Comparison of ENCODE assay signal across 7 mouse cellular contexts in the genomic region with DNA sequence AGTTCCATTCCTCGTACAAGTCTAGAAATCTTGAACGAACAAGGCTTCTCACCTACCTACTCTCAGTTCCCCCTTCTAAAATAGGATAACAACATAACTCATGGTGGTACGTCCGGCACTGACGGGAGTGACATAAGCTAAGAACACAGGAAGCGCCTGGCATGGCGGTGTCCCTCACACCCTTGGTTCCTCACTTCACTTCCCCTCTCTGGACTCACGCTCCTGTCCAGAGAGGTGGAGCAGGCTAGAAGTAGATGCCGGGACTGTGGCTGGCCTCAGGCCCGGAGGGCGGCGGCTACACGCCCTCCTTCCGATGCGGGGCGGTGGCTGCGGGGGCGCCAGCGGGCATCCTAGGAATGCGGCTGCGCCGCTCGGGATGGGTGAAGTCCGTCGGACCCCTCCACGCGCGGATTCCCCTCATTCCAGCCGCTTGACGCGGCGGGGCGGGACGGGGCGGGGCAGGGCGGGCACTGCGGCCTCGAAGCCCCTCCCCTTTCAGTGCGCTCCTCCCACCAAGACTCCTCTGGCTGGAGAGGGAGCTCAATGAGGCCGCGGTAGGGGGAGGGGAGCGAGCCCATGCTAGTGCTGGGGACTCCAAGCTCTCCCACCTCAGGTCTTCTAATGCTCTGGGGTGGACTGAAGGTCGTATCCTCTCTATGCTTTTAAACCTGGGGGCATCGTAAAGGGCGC. TPM values are rescaled to one million over a fixed set of nuclear protein-coding genes. Genes with fewer than 3 reads are reported as not detected.
A peak's percentile ranks its signal among the peaks of the same experiment; 100 is the strongest.
DNase-seq lines count a peak whose midpoint lies in the region; ATAC-seq and TF ChIP-seq lines count a peak whose summit lies in the region.

No protein-coding gene starts in this region.

- no peaks in the 10 kb centered on the region for H3K36me3 ChIP-seq in hindbrain, embryonic 15.5 days
- H3K36me3 ChIP-seq in limb, embryonic 12.5 days: peaks cover 15% of the 10 kb centered on the region
- no peaks in the 10 kb centered on the region for H3K36me3 ChIP-seq in midbrain, embryonic 13.5 days
- H3K36me3 ChIP-seq in spleen, adult 2 months (ENCODE audit: control insufficient read depth, insufficient read depth, low read length): peaks cover 13% of the 10 kb centered on the region

- under 1% methylated on average over 40 of the region's 45 CpGs for WGBS in hindbrain, embryonic 15.5 days
- WGBS in limb, embryonic 12.5 days: 2% methylated on average over 40 of the region's 45 CpGs
- WGBS in midbrain, embryonic 13.5 days: 1% methylated on average over 41 of the region's 45 CpGs
- under 1% methylated on average over 39 of the region's 45 CpGs for WGBS in spleen, adult 2 months

- peaks cover 24% of the 10 kb centered on the region for H3K27me3 ChIP-seq in hindbrain, embryonic 15.5 days
- peaks cover 41% of the 10 kb centered on the region for H3K27me3 ChIP-seq in limb, embryonic 12.5 days
- H3K27me3 ChIP-seq in midbrain, embryonic 13.5 days: peaks cover 59% of the 10 kb centered on the region
- H3K27me3 ChIP-seq in spleen, adult 2 months (ENCODE audit: control insufficient read depth, insufficient read depth, low read length): no peaks in the 10 kb centered on the region

- peak overlapping the region; percentile 94 for H3K4me2 ChIP-seq in hindbrain, embryonic 15.5 days
- H3K4me2 ChIP-seq in limb, embryonic 12.5 days: peak overlapping the region; percentile 89
- H3K4me2 ChIP-seq in midbrain, embryonic 13.5 days (replicated peaks): peak overlapping the region; percentile 75

- H3K4me1 ChIP-seq in hindbrain, embryonic 15.5 days (replicated peaks): peaks cover 52% of the 10 kb centered on the region
- H3K4me1 ChIP-seq in limb, embryonic 12.5 days (replicated peaks): peaks cover 53% of the 10 kb centered on the region
- peaks cover 51% of the 10 kb centered on the region for H3K4me1 ChIP-seq in midbrain, embryonic 13.5 days (replicated peaks)
- H3K4me1 ChIP-seq in spleen, adult 2 months (ENCODE audit: control insufficient read depth, insufficient read depth, insufficient read length): peaks cover 30% of the 10 kb centered on the region

- H3K27ac ChIP-seq in hindbrain, embryonic 15.5 days (replicated peaks): no peak overlapping the region; the same call in 1 of the 2 replicates
- H3K27ac ChIP-seq in limb, embryonic 12.5 days: peak overlapping the region; percentile 53
- H3K27ac ChIP-seq in midbrain, embryonic 13.5 days: no peak overlapping the region
- H3K27ac ChIP-seq in spleen, adult 2 months (ENCODE audit: insufficient read depth, low read length): peak overlapping the region; percentile 99

- no peaks in the 10 kb centered on the region for H3K9me3 ChIP-seq in hindbrain, embryonic 15.5 days
- no peaks in the 10 kb centered on the region for H3K9me3 ChIP-seq in limb, embryonic 12.5 days
- H3K9me3 ChIP-seq in midbrain, embryonic 13.5 days: no peaks in the 10 kb centered on the region

- no peak for TF ChIP-seq CTCF in spleen, adult 2 months (IDR thresholded peaks at IDR 0.05; ENCODE audit: extremely low read depth, insufficient read depth, insufficient read length, insufficient replicate concordance)

- DNase-seq in ZHBTc4 (ENCODE audit: low read depth, low spot score): peak; percentile 97
- peak; percentile 77 for DNase-seq in cerebellum, adult 9-10 months
- DNase-seq in gastrocnemius, adult 18-20 months (ENCODE audit: low spot score): peak; percentile 75
- DNase-seq in spleen, adult 2 months (ENCODE audit: low read depth in 1 of 2, low spot score in 2 of 2): peak; percentile 86 to 88

- TF ChIP-seq POLR2A in spleen, adult 2 months (IDR thresholded peaks at IDR 0.05; ENCODE audit: low read depth, low read length): peak; percentile 40

- H3K4me3 ChIP-seq in hindbrain, embryonic 15.5 days: peak overlapping the region; percentile 47
- H3K4me3 ChIP-seq in limb, embryonic 12.5 days (replicated peaks): peak overlapping the region; percentile 58
- peak overlapping the region; percentile 49 for H3K4me3 ChIP-seq in midbrain, embryonic 13.5 days (replicated peaks)
- peak overlapping the region; percentile 95 for H3K4me3 ChIP-seq in spleen, adult 2 months (ENCODE audit: extremely low read depth, insufficient read depth, insufficient read length)

- H3K9ac ChIP-seq in hindbrain, embryonic 15.5 days: peak overlapping the region; percentile 53
- peak overlapping the region; percentile 54 for H3K9ac ChIP-seq in limb, embryonic 12.5 days (replicated peaks)
- H3K9ac ChIP-seq in midbrain, embryonic 13.5 days (replicated peaks): peak overlapping the region; percentile 44; the same call in 1 of the 2 replicates

- 0 out of 2 replicates have a peak, but pooled peaks have one; percentile 39 for ATAC-seq in hindbrain, embryonic 15.5 days (ENCODE audit: low FRiP score, low read depth)
- peak; percentile 28; the same call in 1 of the 2 replicates for ATAC-seq in limb, embryonic 12.5 days (ENCODE audit: insufficient number of reproducible peaks, insufficient read depth, low FRiP score, low TSS enrichment, low read depth)
- peak; percentile 53 for ATAC-seq in midbrain, embryonic 13.5 days

RNA-seq across cellular contexts. Expression of a gene that starts 3.6 kb away (rescaled TPM):
- 10 to 100 TPM; 32.6 to 40.7 TPM for total RNA-seq in gastrocnemius, adult 18-20 months (2021)
- polyA plus RNA-seq in hindbrain, embryonic 15.5 days (2015; fragmentation: Nextera tagmentation; extraction: Ambion mirVana): 11.6 and 12.6 TPM in 2 replicates
- polyA plus RNA-seq in limb, embryonic 12.5 days (2016; fragmentation: Nextera tagmentation; extraction: Ambion mirVana): 24.2 and 28.2 TPM in 2 replicates
- 6.5 and 7.6 TPM in 2 replicates for polyA plus RNA-seq in midbrain, embryonic 13.5 days (2015; fragmentation: Nextera tagmentation; extraction: Ambion mirVana)
- 130 and 157 TPM in 2 replicates for polyA plus RNA-seq in spleen, adult 2 months (2012; rRNA removed)

RNA-seq across cellular contexts. Expression of a gene that starts 23.1 kb away (rescaled TPM):
- 10 to 100 TPM; 24.6 to 25.0 TPM for total RNA-seq in gastrocnemius, adult 18-20 months (2021)
- 38.8 and 39.1 TPM in 2 replicates for polyA plus RNA-seq in hindbrain, embryonic 15.5 days (2015; fragmentation: Nextera tagmentation; extraction: Ambion mirVana)
- 18.6 and 20.1 TPM in 2 replicates for polyA plus RNA-seq in limb, embryonic 12.5 days (2016; fragmentation: Nextera tagmentation; extraction: Ambion mirVana)
- polyA plus RNA-seq in midbrain, embryonic 13.5 days (2015; fragmentation: Nextera tagmentation; extraction: Ambion mirVana): 41.9 and 43.4 TPM in 2 replicates
- 56.9 and 65.0 TPM in 2 replicates for polyA plus RNA-seq in spleen, adult 2 months (2012; rRNA removed)

RNA-seq across cellular contexts. Expression of a gene that starts 25.1 kb away (rescaled TPM):
- total RNA-seq in gastrocnemius, adult 18-20 months (2021): 10 to 100 TPM; 50.3 to 60.6 TPM
- polyA plus RNA-seq in hindbrain, embryonic 15.5 days (2015; fragmentation: Nextera tagmentation; extraction: Ambion mirVana): 109 TPM in 2 replicates
- 134 and 135 TPM in 2 replicates for polyA plus RNA-seq in limb, embryonic 12.5 days (2016; fragmentation: Nextera tagmentation; extraction: Ambion mirVana)
- polyA plus RNA-seq in midbrain, embryonic 13.5 days (2015; fragmentation: Nextera tagmentation; extraction: Ambion mirVana): 129 and 130 TPM in 2 replicates
- polyA plus RNA-seq in spleen, adult 2 months (2012; rRNA removed): 43.1 and 54.4 TPM in 2 replicates

Comparison
In these comparisons a context has a peak if more than half of its experiments do, and no peak if none do; other contexts are left out.
1. H3K27ac ChIP-seq: peak in limb, embryonic 12.5 days (single experiment) and spleen, adult 2 months (single experiment); none in hindbrain, embryonic 15.5 days (single experiment) and midbrain, embryonic 13.5 days (single experiment).
2. Peak in every context shown above with its lines, with median percentiles within 50 percentile points of each other: DNase-seq, ATAC-seq, H3K4me2 ChIP-seq, H3K4me3 ChIP-seq and H3K9ac ChIP-seq.